Mouse (Mus musculus): ENCODE measurements around the gene Tmem94.

GRCm38 (mm10) chr11:115742926-115743325 lies 22.3 kb upstream of the Tmem94 start:
- TF ChIP-seq MAFK (IDR thresholded peaks at IDR 0.05; ENCODE audit: insufficient read depth, low read depth, low read length) = no peak
- no peak for TF ChIP-seq ZNF384 (IDR thresholded peaks at IDR 0.05; ENCODE audit: low read depth, low read length)
- TF ChIP-seq ZC3H11A (IDR thresholded peaks at IDR 0.05; ENCODE audit: borderline replicate concordance, low read depth, low read length) = no peak
